Mouse (Mus musculus) embryonic facial prominence, embryonic 11.5 days (tissue): ENCODE measurements around the gene Dpp9. TPM values are rescaled to one million over a fixed set of nuclear protein-coding genes. Genes with fewer than 3 reads are reported as not detected.
A peak's percentile ranks its signal among the peaks of the same experiment; 100 is the strongest.

Source experiments
- ATAC-seq: fragments of 200-750 bp; cut with Nextera tagmentation; replicated peaks from 2 replicates; pipeline ENCODE4 v1.8.0; 2017; ENCODE audit warnings: low read depth; ENCODE audit not compliant: insufficient number of reproducible peaks, low FRiP score, low TSS enrichment
- DNase-seq: peaks from one replicate; pipeline ENCODE4 v3.0.0-alpha.2; 2015; ENCODE audit warnings: low spot score
- H3K27ac ChIP-seq: fragments of 300-500 bp; sonication (generic); replicated peaks from 2 replicates; pipeline ENCODE4 v1.5.1; 2014; ENCODE audit warnings: mild to moderate bottlenecking, low read depth, low read length, control low read depth
- H3K27me3 ChIP-seq: fragments of 300-500 bp; sonication (generic); 2 replicates; pipeline ENCODE4 v1.6.1; 2014; ENCODE audit warnings: mild to moderate bottlenecking, low read length, moderate library complexity, mixed read lengths; ENCODE audit not compliant: control insufficient read depth, insufficient read depth
- H3K36me3 ChIP-seq: fragments of 300-500 bp; sonication (generic); replicated peaks from 2 replicates; pipeline ENCODE4 v1.6.1; 2014; ENCODE audit warnings: low read depth, mild to moderate bottlenecking, low read length, moderate library complexity, mixed read lengths; ENCODE audit not compliant: control insufficient read depth, insufficient read depth
- H3K4me1 ChIP-seq: fragments of 300-500 bp; sonication (generic); 2 replicates; pipeline ENCODE4 v1.6.1; 2014; ENCODE audit warnings: low read length, mixed read lengths; ENCODE audit not compliant: control insufficient read depth, insufficient read depth
- H3K4me2 ChIP-seq: fragments of 300-500 bp; sonication (generic); 2 replicates; pipeline ENCODE4 v1.6.1; 2014; ENCODE audit warnings: low read depth, mild to moderate bottlenecking, control low read depth, low read length, moderate library complexity
- H3K4me3 ChIP-seq: fragments of 300-500 bp; sonication (generic); 2 replicates; pipeline ENCODE4 v1.5.1; 2014; ENCODE audit warnings: low read depth, low read length, control low read depth
- H3K9ac ChIP-seq: fragments of 300-500 bp; sonication (generic); replicated peaks from 2 replicates; pipeline ENCODE4 v1.6.1; 2014; ENCODE audit warnings: mild to moderate bottlenecking, control low read depth, low read length
- H3K9me3 ChIP-seq: fragments of 300-500 bp; sonication (generic); replicated peaks from 2 replicates; pipeline ENCODE4 v1.6.1; 2016; ENCODE audit warnings: mild to moderate bottlenecking, low read length, inconsistent platforms, mixed read lengths; ENCODE audit not compliant: control insufficient read depth
- WGBS: fragments of 180-500 bp; shearing (Covaris S2); extraction: QIAGEN DNeasy Blood & Tissue Kit; methylation state at CpG from one replicate; pipeline ENCODE4 v1.1.7; 2014; 5-methylcytosine and 5-hydroxymethylcytosine counted together
- polyA plus RNA-seq: library from polyadenylated mRNA; unstranded; fragments of >200 nt; fragmentation: Nextera tagmentation; extraction: Ambion mirVana; gene quantifications from 2 replicates; pipeline ENCODE4 v1.2.1, GENCODE M21; 2014

The Dpp9 gene
- polyA plus RNA-seq, 1 experiment from 2014 or later: 23.7 TPM

GRCm38 (mm10) chr17:56175416-56175815 is 43.3 kb downstream of the Dpp9 start:
- H3K27ac ChIP-seq: no peak overlapping the region
- H3K27me3 ChIP-seq: no peaks in the 10 kb centered on the region
- DNase-seq: no peak
- no peak overlapping the region for H3K9ac ChIP-seq
- no peak overlapping the region for H3K4me2 ChIP-seq
- no peaks in the 10 kb centered on the region for H3K4me1 ChIP-seq
- WGBS: 95% methylated on average over 3 of the region's 3 CpGs
- no peak overlapping the region for H3K4me3 ChIP-seq
- no peak for ATAC-seq
- no peaks in the 10 kb centered on the region for H3K9me3 ChIP-seq
- peaks cover 2% of the 10 kb centered on the region for H3K36me3 ChIP-seq

GRCm38 (mm10) chr17:56173401-56174046 is 45.2 kb downstream of the Dpp9 start:
- H3K27ac ChIP-seq: no peak overlapping the region
- DNase-seq (no peak), ATAC-seq (no peak)
- no peak overlapping the region for H3K4me3 ChIP-seq
- H3K9ac ChIP-seq: no peak overlapping the region
- H3K27me3 ChIP-seq: no peaks in the 10 kb centered on the region
- WGBS: 56% methylated on average over 10 of the region's 10 CpGs
- H3K36me3 ChIP-seq: peaks cover 2% of the 10 kb centered on the region
- H3K9me3 ChIP-seq: no peaks in the 10 kb centered on the region
- no peak overlapping the region for H3K4me2 ChIP-seq
- H3K4me1 ChIP-seq: no peaks in the 10 kb centered on the region

GRCm38 (mm10) chr17:56171881-56172280 is 46.8 kb downstream of the Dpp9 start:
- H3K4me1 ChIP-seq: no peaks in the 10 kb centered on the region
- H3K9ac ChIP-seq: no peak overlapping the region
- no peaks in the 10 kb centered on the region for H3K27me3 ChIP-seq
- peaks cover 2% of the 10 kb centered on the region for H3K36me3 ChIP-seq
- no peak overlapping the region for H3K4me3 ChIP-seq
- ATAC-seq: no peak
- WGBS: 91% methylated on average over 17 of the region's 17 CpGs
- no peak for DNase-seq
- no peak overlapping the region for H3K4me2 ChIP-seq
- no peak overlapping the region for H3K27ac ChIP-seq
- no peaks in the 10 kb centered on the region for H3K9me3 ChIP-seq

- Histone ChIP-seq H3K27me3 (no peaks in the 10 kb centered on the region), H3K36me3 (no peaks in the 10 kb centered on the region), H3K4me2 (no peak overlapping the region), H3K4me1 (no peaks in the 10 kb centered on the region), H3K27ac (no peak overlapping the region), H3K9ac (no peak overlapping the region), H3K4me3 (no peak overlapping the region), H3K9me3 (no peaks in the 10 kb centered on the region)
- DNase-seq (no peak), ATAC-seq (no peak)
- WGBS: 78% methylated on average over 9 of the region's 9 CpGs
Measured at GRCm38 (mm10) chr17:56171456-56171855, 47.2 kb downstream of the Dpp9 start.

GRCm38 (mm10) chr17:56170636-56171035 is 48.1 kb downstream of the Dpp9 start:
- ATAC-seq: 0 out of 2 replicates have a peak, but pooled peaks have one; percentile 26
- H3K36me3 ChIP-seq: no peaks in the 10 kb centered on the region
- no peaks in the 10 kb centered on the region for H3K4me1 ChIP-seq
- WGBS: 25% methylated on average over 10 of the region's 10 CpGs
- no peak overlapping the region for H3K4me2 ChIP-seq
- no peaks in the 10 kb centered on the region for H3K27me3 ChIP-seq
- H3K9me3 ChIP-seq: no peaks in the 10 kb centered on the region
- H3K9ac ChIP-seq: no peak overlapping the region
- peak; percentile 16 for DNase-seq
- H3K4me3 ChIP-seq: no peak overlapping the region
- H3K27ac ChIP-seq: no peak overlapping the region

- Histone ChIP-seq H3K4me1 (no peaks in the 10 kb centered on the region), H3K9ac (no peak overlapping the region), H3K27me3 (no peaks in the 10 kb centered on the region), H3K36me3 (no peaks in the 10 kb centered on the region), H3K4me3 (no peak overlapping the region), H3K27ac (0 out of 2 replicates have a peak overlapping the region, but pooled peaks have one; percentile 16), H3K4me2 (no peak overlapping the region), H3K9me3 (no peaks in the 10 kb centered on the region)
- DNase-seq: no peak
- WGBS: 46% methylated on average over 6 of the region's 6 CpGs
- no peak for ATAC-seq
Measured at GRCm38 (mm10) chr17:56169830-56170229, 48.9 kb downstream of the Dpp9 start.

- Histone ChIP-seq H3K4me2 (no peak overlapping the region), H3K27me3 (no peaks in the 10 kb centered on the region), H3K27ac (no peak overlapping the region), H3K36me3 (no peaks in the 10 kb centered on the region), H3K9me3 (no peaks in the 10 kb centered on the region), H3K9ac (no peak overlapping the region), H3K4me1 (no peaks in the 10 kb centered on the region), H3K4me3 (no peak overlapping the region)
- 73% methylated on average over 11 of the region's 11 CpGs for WGBS
- ATAC-seq (no peak), DNase-seq (no peak)
Measured at GRCm38 (mm10) chr17:56165671-56166070, 53.0 kb downstream of the Dpp9 start.

- H3K4me3 ChIP-seq: no peak overlapping the region
- 84% methylated on average over 3 of the region's 3 CpGs for WGBS
- DNase-seq (no peak), ATAC-seq (no peak)
- no peak overlapping the region for H3K27ac ChIP-seq
- no peak overlapping the region for H3K4me2 ChIP-seq
- H3K4me1 ChIP-seq: no peaks in the 10 kb centered on the region
- H3K27me3 ChIP-seq: no peaks in the 10 kb centered on the region
- no peaks in the 10 kb centered on the region for H3K36me3 ChIP-seq
- no peak overlapping the region for H3K9ac ChIP-seq
- H3K9me3 ChIP-seq: no peaks in the 10 kb centered on the region
Measured at GRCm38 (mm10) chr17:56164510-56164909, 54.2 kb downstream of the Dpp9 start.
